Mouse (Mus musculus) E14TG2a.4 (cell line): ENCODE data around the gene Fam205a1.

ENCODE experiments used
- CTCF ChIP-seq: conservative IDR thresholded peaks from 2 replicates; pipeline ENCODE4 v1.5.1; 2014; ENCODE audit warnings: low read length
- NANOG ChIP-seq: IDR thresholded peaks from 2 replicates; pipeline ENCODE4 v1.6.1; 2014; ENCODE audit warnings: borderline replicate concordance, low read length, mixed read lengths

DNA sequence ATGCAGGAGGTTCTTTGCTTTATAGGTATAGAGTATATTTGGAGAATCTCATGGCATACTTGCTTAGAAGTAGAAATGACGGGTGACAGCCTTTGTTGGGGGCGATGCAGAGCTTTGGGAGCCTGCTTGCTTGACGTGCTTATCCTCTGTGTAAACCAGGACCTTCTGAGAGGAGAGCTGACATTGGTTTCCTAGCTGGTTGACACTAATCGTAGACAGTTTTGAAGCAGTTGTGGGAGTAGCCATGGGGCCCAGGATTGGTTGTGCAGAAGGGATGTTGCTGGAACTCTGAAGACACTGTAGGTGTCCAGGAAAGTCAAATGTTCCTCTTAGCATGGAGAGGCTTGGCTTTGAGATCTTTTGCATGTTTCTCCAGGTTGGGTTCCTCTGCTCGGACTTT is 14.5 kb upstream of the Fam205a1 start:
- TF ChIP-seq CTCF (no peak), NANOG (no peak)
